Mouse (Mus musculus) MEL (cell line): ENCODE results near the gene Hsdl2.

Experiments
- CHD2 ChIP-seq: IDR thresholded peaks from 2 replicates; pipeline ENCODE4 v1.6.1; 2011; ENCODE audit warnings: low read length, improper control_type of control experiment
- SIN3A ChIP-seq: IDR thresholded peaks from 2 replicates; pipeline ENCODE4 v1.6.1; 2012; ENCODE audit warnings: low read length, improper control_type of control experiment, inconsistent platforms
- ZNF384 ChIP-seq: IDR thresholded peaks from 2 replicates; pipeline ENCODE4 v1.6.1; 2012; ENCODE audit warnings: low read depth, mild to moderate bottlenecking, inconsistent platforms, low read length, improper control_type of control experiment

GRCm38 (mm10) chr4:59628255-59628654 is 46.9 kb downstream of the Hsdl2 start:
- TF ChIP-seq SIN3A (no peak), ZNF384 (no peak), CHD2 (no peak)
